Comparison of ENCODE assay signal across 31 mouse cellular contexts in genomic region chr14:26894392-26894791, GRCm38 (mm10). TPM values are rescaled to one million over a fixed set of nuclear protein-coding genes. Genes with fewer than 3 reads are reported as not detected.
DNase-seq lines count a peak whose midpoint lies in the region; ATAC-seq and TF ChIP-seq lines count a peak whose summit lies in the region.
"Had no signal": no experiment of that assay in that cellular context is flagged by ENCODE, and none has a peak within 500 bp of the region (broad histone marks: within the 10 kb centered on the region; RNA-seq: fewer than 3 reads in every experiment).

Gene Asb14, plus strand, starts transcription at chr14:26894557.

- TF ChIP-seq CTCF in gastrocnemius, adult 2 months (IDR thresholded peaks at IDR 0.05) = no peak

- no peak within 1 kb of the TSS for H3K4me2 ChIP-seq in heart, embryonic 13.5 days
- H3K4me2 ChIP-seq: forebrain, embryonic 15.5 days; limb, embryonic 13.5 days; liver, embryonic 12.5 days; midbrain, embryonic 11.5 days; neural tube, embryonic 15.5 days had no signal

- WGBS in heart, embryonic 13.5 days = 74% methylated on average over 4 of the region's 4 CpGs

- peak within 1 kb of the TSS; percentile 76 for H3K4me3 ChIP-seq in gastrocnemius, adult 2 months
- H3K4me3 ChIP-seq in heart, embryonic 13.5 days = no peak within 1 kb of the TSS
- H3K4me3 ChIP-seq: forebrain, embryonic 15.5 days; hindbrain, embryonic 10.5 days; limb, embryonic 13.5 days; liver, embryonic 12.5 days; neural tube, embryonic 15.5 days had no signal

- ATAC-seq in heart, embryonic 13.5 days (ENCODE audit: extremely low read depth, insufficient number of reproducible peaks, low FRiP score, low TSS enrichment) = no peak
- ATAC-seq: forebrain, embryonic 15.5 days; hindbrain, postnatal 0 days; intestine, embryonic 16.5 days; liver, embryonic 12.5 days had no signal

- H3K9ac ChIP-seq in heart, embryonic 13.5 days = no peak within 1 kb of the TSS
- H3K9ac ChIP-seq: forebrain, embryonic 15.5 days; limb, embryonic 13.5 days; liver, embryonic 12.5 days; neural tube, embryonic 15.5 days had no signal

- DNase-seq in gastrocnemius, adult 2 months = no peak
- DNase-seq in gastrocnemius, postnatal 10 days = no peak
- no peak for DNase-seq in heart, postnatal 25 days (ENCODE audit: low spot score)
- no peak for DNase-seq in urinary bladder, postnatal 4 days (ENCODE audit: low spot score in 2 of 2)
- DNase-seq in right cerebral cortex, postnatal 25 days = no peak
- DNase-seq in layer of hippocampus, adult 9-10 months (ENCODE audit: low spot score) = no peak
- DNase-seq: adrenal gland, adult 2 months; B cell, adult 2 months; cerebellum, adult 11-12 months; cerebellum, postnatal 25 days; kidney, postnatal 36 days; lung, adult 18-20 months; lung, postnatal 10 days; right cerebral cortex, adult 18-20 months; thymus, adult 2 months; thymus, postnatal 4 days had no signal

- no peaks in the 10 kb centered on the region for H3K4me1 ChIP-seq in heart, embryonic 13.5 days
- H3K4me1 ChIP-seq: forebrain, embryonic 15.5 days; limb, embryonic 13.5 days; neural tube, embryonic 15.5 days had no signal

- no peaks in the 10 kb centered on the region for H3K36me3 ChIP-seq in heart, embryonic 13.5 days
- H3K36me3 ChIP-seq: forebrain, embryonic 15.5 days; hindbrain, embryonic 10.5 days; limb, embryonic 13.5 days; liver, embryonic 12.5 days; neural tube, embryonic 15.5 days had no signal

- intact Hi-C loops in gastrocnemius, adult 2 months (cut with DNase I) = loop anchor here (5.0 to 10.0 kb wide), 2 partner anchors 78 to 390 kb away; partner anchors contain the start of gene Appl1
- intact Hi-C loops in heart, postnatal 25 days (cut with DNase I) = no loop called here

- H3K27me3 ChIP-seq in heart, embryonic 13.5 days (replicated peaks) = no peaks in the 10 kb centered on the region
- H3K27me3 ChIP-seq: forebrain, embryonic 15.5 days; limb, embryonic 13.5 days; liver, embryonic 12.5 days; neural tube, embryonic 15.5 days had no signal

- H3K9me3 ChIP-seq in heart, embryonic 13.5 days = no peaks in the 10 kb centered on the region
- H3K9me3 ChIP-seq: forebrain, embryonic 15.5 days; hindbrain, embryonic 10.5 days; limb, embryonic 13.5 days; liver, embryonic 12.5 days; neural tube, embryonic 15.5 days had no signal

- peak within 1 kb of the TSS; percentile 94 for H3K27ac ChIP-seq in gastrocnemius, adult 2 months
- peak within 1 kb of the TSS; percentile 37; the same call in 1 of the 2 replicates for H3K27ac ChIP-seq in heart, embryonic 13.5 days (replicated peaks)
- H3K27ac ChIP-seq: forebrain, embryonic 15.5 days; hindbrain, embryonic 10.5 days; hindbrain, postnatal 0 days; limb, embryonic 13.5 days; liver, embryonic 12.5 days; neural tube, embryonic 15.5 days had no signal

RNA-seq across cellular contexts. Expression of gene Asb14, which starts in this region (rescaled TPM):
- total RNA-seq in gastrocnemius, adult 2 months (2021) = 100 to 1,000 TPM; 118 to 142 TPM
- total RNA-seq in gastrocnemius, postnatal 10 days (2021) = 10 to 100 TPM; 18.2 to 23.9 TPM
- polyA plus RNA-seq in heart, embryonic 13.5 days (2015; fragmentation: Nextera tagmentation; extraction: Ambion mirVana) = 0.63 and 0.84 TPM in 2 replicates
- 10 to 100 TPM; 72.9 to 74.0 TPM for total RNA-seq in heart, postnatal 25 days (2021)
- total RNA-seq: adrenal gland, adult 2 months; hindbrain, postnatal 0 days; left cerebral cortex, adult 18-20 months; left cerebral cortex, postnatal 25 days; MEL; midbrain, postnatal 0 days had no signal
- polyA plus RNA-seq: adrenal gland, adult 2 months; hindbrain, embryonic 10.5 days; intestine, embryonic 16.5 days; liver, embryonic 12.5 days; midbrain, embryonic 11.5 days; small intestine, adult 2 months; stomach, embryonic 16.5 days had no signal
